Mouse (Mus musculus) midbrain, embryonic 10.5 days (tissue): Measurements from ENCODE around the gene Sept5. TPM values are rescaled to one million over a fixed set of nuclear protein-coding genes. Genes with fewer than 3 reads are reported as not detected.
A peak's percentile ranks its signal among the peaks of the same experiment; 100 is the strongest.

Experiments
- DNase-seq: peaks from one replicate; pipeline ENCODE4 v3.0.0-alpha.2; 2017; ENCODE audit warnings: low spot score
- H3K27ac ChIP-seq: fragments of 300-500 bp; sonication (generic); replicated peaks from 2 replicates; pipeline ENCODE4 v1.5.1; 2016; ENCODE audit warnings: mild to moderate bottlenecking
- H3K27me3 ChIP-seq: fragments of 300-500 bp; sonication (generic); 2 replicates; pipeline ENCODE4 v1.6.1; 2016; ENCODE audit warnings: low read depth, mild to moderate bottlenecking; ENCODE audit not compliant: poor library complexity, severe bottlenecking
- H3K36me3 ChIP-seq: fragments of 300-500 bp; sonication (generic); 2 replicates; pipeline ENCODE4 v1.6.1; 2016; ENCODE audit warnings: mild to moderate bottlenecking, moderate library complexity
- H3K4me1 ChIP-seq: fragments of 300-500 bp; sonication (generic); 2 replicates; pipeline ENCODE4 v1.6.1; 2016
- H3K4me3 ChIP-seq: fragments of 300-500 bp; sonication (generic); 2 replicates; pipeline ENCODE4 v1.5.1; 2016; ENCODE audit warnings: mild to moderate bottlenecking, moderate library complexity
- H3K9me3 ChIP-seq: fragments of 300-500 bp; sonication (generic); replicated peaks from 2 replicates; pipeline ENCODE4 v1.6.1; 2016; ENCODE audit warnings: mild to moderate bottlenecking
- WGBS: fragments of 180-500 bp; shearing (Covaris S2); methylation state at CpG from one replicate; pipeline ENCODE4 v1.1.7; 2016; 5-methylcytosine and 5-hydroxymethylcytosine counted together
- polyA plus RNA-seq: library from polyadenylated mRNA; unstranded; fragments of >200 nt; fragmentation: Nextera tagmentation; extraction: Ambion mirVana; gene quantifications from 2 replicates; pipeline ENCODE4 v1.2.1, GENCODE M21; 2016

Sept5 gene
- polyA plus RNA-seq, 1 experiment from 2014 or later = 31.2 TPM

GRCm38 (mm10) chr16:18583673-18584357 lies 45.9 kb downstream of the Sept5 start:
- peaks cover 55% of the 10 kb centered on the region for H3K4me1 ChIP-seq
- no peak overlapping the region for H3K4me3 ChIP-seq
- no peak overlapping the region for H3K27ac ChIP-seq
- peak; percentile 22 for DNase-seq
- H3K36me3 ChIP-seq = no peaks in the 10 kb centered on the region
- 9% methylated on average over 10 of the region's 10 CpGs for WGBS
- H3K27me3 ChIP-seq = peaks cover 99% of the 10 kb centered on the region
- no peaks in the 10 kb centered on the region for H3K9me3 ChIP-seq

- WGBS = 4% methylated on average over 10 of the region's 10 CpGs
- DNase-seq = no peak
- H3K4me1 ChIP-seq = peaks cover 49% of the 10 kb centered on the region
Measured at GRCm38 (mm10) chr16:18583169-18583568, 46.6 kb downstream of the Sept5 start.

GRCm38 (mm10) chr16:18582426-18583148 lies 47.2 kb downstream of the Sept5 start:
- under 1% methylated on average over 63 of the region's 67 CpGs for WGBS
- DNase-seq = peak; percentile 45
- H3K4me1 ChIP-seq = peaks cover 46% of the 10 kb centered on the region
- H3K36me3 ChIP-seq = no peaks in the 10 kb centered on the region
- no peak overlapping the region; the same call in 1 of the 2 replicates for H3K27ac ChIP-seq
- no peaks in the 10 kb centered on the region for H3K9me3 ChIP-seq
- H3K4me3 ChIP-seq = peak overlapping the region; percentile 46
- peaks cover 99% of the 10 kb centered on the region for H3K27me3 ChIP-seq

More at GRCm38 (mm10) chr16:18583169-18583568, 46.6 kb downstream of the Sept5 start:
- H3K9me3 ChIP-seq = no peaks in the 10 kb centered on the region
- no peaks in the 10 kb centered on the region for H3K36me3 ChIP-seq
- H3K4me3 ChIP-seq = no peak overlapping the region
- H3K27me3 ChIP-seq = peaks cover 99% of the 10 kb centered on the region
- H3K27ac ChIP-seq = no peak overlapping the region

- no peak overlapping the region; the same call in 1 of the 2 replicates for H3K27ac ChIP-seq
Measured at GRCm38 (mm10) chr16:18581623-18582205, 48.0 kb downstream of the Sept5 start.

GRCm38 (mm10) chr16:18581050-18581622 lies 48.6 kb downstream of the Sept5 start:
- Histone ChIP-seq H3K27me3 (peaks cover 96% of the 10 kb centered on the region), H3K36me3 (no peaks in the 10 kb centered on the region), H3K9me3 (no peaks in the 10 kb centered on the region), H3K27ac (no peak overlapping the region), H3K4me1 (peaks cover 37% of the 10 kb centered on the region), H3K4me3 (peak overlapping the region; percentile 46)
- WGBS = 4% methylated on average over 21 of the region's 21 CpGs
- peak; percentile 45 for DNase-seq

More at GRCm38 (mm10) chr16:18581623-18582205, 48.0 kb downstream of the Sept5 start:
- peak; percentile 59 for DNase-seq
- peak overlapping the region; percentile 46 for H3K4me3 ChIP-seq
- peaks cover 42% of the 10 kb centered on the region for H3K4me1 ChIP-seq
- under 1% methylated on average over 66 of the region's 66 CpGs for WGBS
- H3K9me3 ChIP-seq = no peaks in the 10 kb centered on the region
- H3K27me3 ChIP-seq = peaks cover 97% of the 10 kb centered on the region
- H3K36me3 ChIP-seq = no peaks in the 10 kb centered on the region

GRCm38 (mm10) chr16:18580389-18580788 lies 49.4 kb downstream of the Sept5 start:
- Histone ChIP-seq H3K36me3 (no peaks in the 10 kb centered on the region), H3K27me3 (peaks cover 88% of the 10 kb centered on the region), H3K9me3 (no peaks in the 10 kb centered on the region), H3K27ac (no peak overlapping the region), H3K4me1 (peaks cover 29% of the 10 kb centered on the region), H3K4me3 (no peak overlapping the region)
- no peak for DNase-seq
- whole genome bisulfite sequencing = 15% methylated on average over 2 of the region's 2 CpGs

- Histone ChIP-seq H3K9me3 (no peaks in the 10 kb centered on the region), H3K4me1 (peaks cover 23% of the 10 kb centered on the region), H3K4me3 (no peak overlapping the region), H3K27ac (no peak overlapping the region), H3K36me3 (no peaks in the 10 kb centered on the region), H3K27me3 (peaks cover 61% of the 10 kb centered on the region)
- DNase-seq = no peak
- WGBS = 8% methylated on average over 5 of the region's 5 CpGs
Measured at GRCm38 (mm10) chr16:18577599-18578160, 52.1 kb downstream of the Sept5 start.

- Histone ChIP-seq H3K9me3 (no peaks in the 10 kb centered on the region), H3K27ac (no peak overlapping the region), H3K4me3 (no peak overlapping the region), H3K27me3 (peaks cover 55% of the 10 kb centered on the region), H3K36me3 (no peaks in the 10 kb centered on the region), H3K4me1 (peaks cover 17% of the 10 kb centered on the region)
- no peak for DNase-seq
- WGBS = 50% methylated on average over 3 of the region's 3 CpGs
Measured at GRCm38 (mm10) chr16:18577071-18577470, 52.7 kb downstream of the Sept5 start.

GRCm38 (mm10) chr16:18574196-18574595 lies 55.6 kb downstream of the Sept5 start:
- H3K27me3 ChIP-seq = peaks cover 26% of the 10 kb centered on the region
- no peak overlapping the region for H3K27ac ChIP-seq
- DNase-seq = no peak
- no peak overlapping the region for H3K4me3 ChIP-seq
- H3K36me3 ChIP-seq = no peaks in the 10 kb centered on the region
- 79% methylated on average over 8 of the region's 8 CpGs for WGBS
- peaks cover 6% of the 10 kb centered on the region; the same call in 1 of the 2 replicates for H3K4me1 ChIP-seq
- H3K9me3 ChIP-seq = no peaks in the 10 kb centered on the region

Other genes with a start within 250 kb of the Sept5 start
- gene Txnrd2, start 203.6 kb downstream of the Sept5 start, polyA plus RNA-seq = 30.6 and 30.7 TPM in 2 replicates
- gene Comt, start 203.1 kb downstream of the Sept5 start, polyA plus RNA-seq = 62.0 and 66.0 TPM in 2 replicates
- 13.3 and 16.0 TPM in 2 replicates for gene Gnb1l, start 131.2 kb downstream of the Sept5 start, polyA plus RNA-seq
- gene Rtl10, start 131.1 kb downstream of the Sept5 start, polyA plus RNA-seq = 2.1 and 2.4 TPM in 2 replicates
- gene Tbx1, start 39.3 kb downstream of the Sept5 start, polyA plus RNA-seq = 0.97 and 1.7 TPM in 2 replicates
- 4.5 and 4.6 TPM in 2 replicates for gene Gp1bb, start 7.6 kb downstream of the Sept5 start, polyA plus RNA-seq
- gene Gm49601, start 3.5 kb downstream of the Sept5 start, polyA plus RNA-seq = 3.7 and 5.8 TPM in 2 replicates
- gene Cldn5, start 146.9 kb upstream of the Sept5 start, polyA plus RNA-seq = 29.5 and 29.9 TPM in 2 replicates
- 96.4 and 107 TPM in 2 replicates for gene Ufd1, start 181.8 kb upstream of the Sept5 start, polyA plus RNA-seq
- 66.8 and 76.4 TPM in 2 replicates for gene Cdc45, start 182.0 kb upstream of the Sept5 start, polyA plus RNA-seq
- 25.7 and 26.6 TPM in 2 replicates for gene 2510002D24Rik, start 206.6 kb upstream of the Sept5 start, polyA plus RNA-seq
- gene Gm28539, start 206.6 kb upstream of the Sept5 start, polyA plus RNA-seq = not detected in 2 replicates
- 126 and 136 TPM in 2 replicates for gene Mrpl40, start 246.9 kb upstream of the Sept5 start, polyA plus RNA-seq
- gene Hira, start 247.1 kb upstream of the Sept5 start, polyA plus RNA-seq = 21.2 and 24.8 TPM in 2 replicates